Mouse (Mus musculus) heart, adult 9 months (tissue): ENCODE results near the gene Fer1l4.

Experiments
- DNase-seq, 2 experiments: peaks; one replicate each; pipeline ENCODE4 v3.0.0; 2022; ENCODE audit warnings: low spot score in 2 of 2

Fer1l4 gene

DNA sequence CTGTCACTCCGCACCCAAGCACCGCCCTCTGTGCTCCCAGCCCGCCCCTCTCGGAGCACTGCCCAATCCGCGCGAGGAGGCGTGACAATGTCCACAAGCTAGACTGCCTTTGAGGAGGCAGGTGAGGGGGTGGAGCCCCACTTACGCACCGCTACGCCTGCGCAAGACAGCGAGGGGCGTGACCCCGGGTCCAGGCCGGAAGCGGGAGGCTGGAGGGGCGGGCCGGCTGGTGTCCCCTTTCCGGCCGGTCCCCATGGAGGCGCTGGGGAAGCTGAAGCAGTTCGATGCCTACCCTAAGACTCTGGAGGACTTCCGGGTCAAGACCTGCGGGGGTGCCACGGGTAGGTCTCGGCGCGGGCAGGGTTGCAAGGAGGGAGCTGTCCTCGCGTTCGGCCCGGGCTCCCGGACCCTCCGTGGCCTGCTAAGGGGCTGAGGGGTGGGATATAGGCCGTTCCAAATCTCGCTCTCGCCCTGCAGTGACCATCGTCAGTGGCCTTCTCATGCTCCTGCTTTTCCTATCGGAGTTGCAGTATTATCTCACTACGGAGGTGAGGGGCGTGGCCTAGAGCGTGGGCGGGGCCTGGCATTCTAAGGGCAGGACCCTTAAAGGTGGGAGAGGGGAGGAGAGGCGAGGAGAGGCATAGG lies 44.7 kb downstream of the Fer1l4 start, which contains the start of the genes 6430550D23Rik and Ergic3:
TSS of gene 6430550D23Rik (minus strand) at position 90 of the 645 bp plus-strand sequence.
TSS of gene Ergic3 (plus strand) at position 158 of the 645 bp plus-strand sequence.
- DNase-seq = peak; percentile 98

DNA sequence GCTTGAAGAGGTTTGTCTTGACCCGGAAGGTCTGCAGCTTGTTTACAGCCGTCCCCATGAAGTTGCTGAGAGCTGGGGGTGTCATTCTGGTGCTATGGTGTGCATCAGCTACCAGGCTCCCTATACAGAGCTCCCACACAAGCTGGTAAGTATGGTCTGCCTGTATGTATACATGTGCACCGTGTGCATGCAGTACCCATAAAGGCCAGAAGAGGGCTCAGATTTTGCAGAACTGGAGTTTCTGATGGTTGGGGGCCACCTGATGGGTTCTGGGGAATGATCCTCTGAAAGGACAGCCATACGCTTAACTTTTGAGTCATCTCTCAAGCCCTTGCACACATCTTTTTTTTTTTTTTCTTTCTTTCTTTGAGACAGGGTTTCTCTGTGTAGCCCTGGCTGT lies 47.4 kb downstream of the Fer1l4 start:
- DNase-seq = no peak

DNA sequence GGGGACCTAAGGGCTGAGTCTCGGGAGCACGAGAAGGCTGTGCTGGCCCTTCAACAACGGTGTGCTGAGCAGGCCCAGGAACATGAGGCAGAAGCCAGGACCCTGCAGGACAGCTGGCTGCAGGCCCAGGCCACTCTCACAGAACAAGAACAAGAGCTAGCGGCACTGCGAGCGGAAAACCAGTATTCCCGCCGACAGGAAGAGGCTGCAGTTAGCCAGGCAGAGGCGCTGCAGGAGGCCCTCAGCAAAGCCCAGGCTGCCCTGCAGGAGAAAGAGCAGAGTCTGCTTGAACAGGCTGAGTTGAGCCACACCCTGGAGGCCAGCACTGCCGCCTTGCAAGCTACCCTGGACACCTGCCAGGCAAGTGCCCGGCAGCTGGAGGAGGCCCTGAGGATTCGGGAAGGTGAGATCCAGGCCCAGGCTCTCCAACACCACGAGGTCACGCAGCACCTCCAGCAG lies 60.9 kb downstream of the Fer1l4 start:
- DNase-seq = peak; percentile 40 to 49

DNA sequence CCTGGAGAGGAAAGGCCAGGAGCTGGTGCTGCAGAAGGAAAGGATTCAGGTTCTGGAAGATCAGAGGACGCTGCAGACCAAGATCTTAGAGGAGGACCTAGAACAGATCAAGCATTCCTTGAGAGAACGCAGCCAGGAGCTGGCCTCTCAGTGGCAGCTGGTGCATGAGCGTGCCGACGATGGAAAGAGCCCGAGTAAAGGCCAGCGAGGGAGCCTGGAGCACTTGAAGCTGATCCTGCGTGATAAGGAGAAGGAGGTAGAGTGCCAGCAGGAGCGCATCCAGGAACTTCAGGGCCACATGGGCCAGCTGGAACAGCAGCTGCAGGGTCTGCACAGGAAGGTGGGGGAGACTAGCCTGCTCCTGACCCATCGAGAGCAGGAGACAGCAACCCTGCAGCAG lies 61.6 kb downstream of the Fer1l4 start:
- no peak for DNase-seq

DNA sequence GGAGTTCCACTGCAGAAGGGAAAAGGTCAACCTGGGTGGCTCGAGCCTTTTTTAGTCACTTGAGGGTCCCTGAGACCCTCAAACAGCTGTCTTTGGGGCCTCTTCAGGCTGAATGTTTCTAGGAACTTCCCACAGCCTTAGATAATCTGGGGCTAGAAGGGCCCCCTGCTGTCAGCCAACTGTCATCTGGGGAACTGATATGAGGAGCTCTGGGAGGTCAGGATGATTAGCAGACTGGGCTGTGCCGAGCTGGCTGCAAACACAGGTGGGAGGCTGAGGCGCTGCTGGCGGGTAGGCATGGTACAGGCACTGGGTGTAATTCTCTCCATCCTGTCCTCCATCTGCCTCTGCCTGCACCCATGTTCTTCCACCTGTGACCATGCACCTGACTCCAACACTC lies 63.7 kb downstream of the Fer1l4 start:
- no peak for DNase-seq

DNA sequence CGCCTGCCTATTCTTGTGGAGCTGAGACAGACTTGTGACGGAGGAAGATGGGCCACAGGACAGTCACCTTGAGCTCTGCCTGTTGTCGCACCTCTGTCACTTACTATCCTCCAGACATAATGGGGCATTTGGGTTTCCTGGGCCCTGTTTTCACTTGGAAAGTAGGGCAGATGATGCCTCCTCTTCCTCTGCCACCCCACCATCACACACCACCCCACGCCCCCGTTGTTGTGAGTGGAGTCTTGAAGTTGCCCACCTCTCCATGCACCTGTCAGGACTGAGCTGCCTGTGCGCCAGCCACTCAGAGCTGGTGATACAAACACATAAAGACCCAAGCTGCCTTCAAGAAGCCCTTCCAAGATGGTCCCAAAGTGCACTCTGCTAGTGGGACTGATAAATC lies 65.6 kb downstream of the Fer1l4 start:
- DNase-seq = no peak

DNA sequence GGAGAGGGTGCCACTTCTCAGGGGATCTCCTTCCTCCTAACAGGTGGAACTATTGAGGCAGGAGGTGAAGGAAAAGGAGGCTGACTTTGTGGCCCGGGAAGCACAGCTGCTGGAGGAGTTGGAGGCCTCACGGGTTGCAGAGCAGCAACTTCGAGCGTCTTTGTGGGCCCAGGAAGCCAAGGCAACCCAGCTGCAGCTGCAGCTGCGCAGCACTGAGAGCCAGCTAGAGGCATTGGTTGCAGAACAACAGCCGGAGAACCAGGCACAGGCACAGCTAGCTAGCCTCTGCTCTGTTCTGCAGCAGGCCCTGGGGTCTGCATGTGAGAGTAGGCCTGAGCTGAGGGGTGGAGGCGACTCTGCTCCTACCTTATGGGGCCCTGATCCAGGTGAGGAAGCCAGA lies 67.0 kb downstream of the Fer1l4 start:
- DNase-seq = no peak

DNA sequence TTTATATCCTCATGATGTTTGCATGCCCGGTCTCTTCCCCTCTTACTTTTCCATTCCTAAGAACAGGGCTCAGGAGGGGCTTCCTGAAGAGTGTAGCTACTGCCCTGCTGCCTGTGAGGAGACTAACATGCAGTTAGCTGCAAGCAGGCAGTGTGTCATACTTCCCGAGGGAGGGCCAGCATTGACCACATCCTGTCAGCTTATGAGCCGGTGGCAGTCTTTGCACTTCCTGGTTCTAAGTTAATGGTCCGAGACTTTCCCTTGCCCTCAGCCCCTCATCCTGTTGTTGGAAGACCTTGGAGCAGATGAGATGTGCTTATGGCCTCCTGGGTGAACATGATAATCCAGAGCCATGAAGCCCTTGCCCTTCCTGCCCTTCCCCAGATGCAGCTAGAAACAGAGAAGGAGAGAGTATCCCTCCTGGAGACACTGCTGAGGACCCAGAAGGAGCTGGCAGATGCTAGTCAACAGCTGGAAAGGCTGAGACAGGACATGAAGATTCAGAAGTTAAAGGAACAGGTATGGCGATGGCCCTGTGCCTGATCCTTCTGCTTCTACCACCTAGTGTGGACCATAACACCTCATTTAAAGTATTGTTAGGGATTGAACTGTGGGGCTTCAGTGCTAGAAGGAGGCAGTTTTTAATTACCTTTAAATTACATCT lies 73.3 kb downstream of the Fer1l4 start:
- DNase-seq = peak; percentile 42 to 71

DNA sequence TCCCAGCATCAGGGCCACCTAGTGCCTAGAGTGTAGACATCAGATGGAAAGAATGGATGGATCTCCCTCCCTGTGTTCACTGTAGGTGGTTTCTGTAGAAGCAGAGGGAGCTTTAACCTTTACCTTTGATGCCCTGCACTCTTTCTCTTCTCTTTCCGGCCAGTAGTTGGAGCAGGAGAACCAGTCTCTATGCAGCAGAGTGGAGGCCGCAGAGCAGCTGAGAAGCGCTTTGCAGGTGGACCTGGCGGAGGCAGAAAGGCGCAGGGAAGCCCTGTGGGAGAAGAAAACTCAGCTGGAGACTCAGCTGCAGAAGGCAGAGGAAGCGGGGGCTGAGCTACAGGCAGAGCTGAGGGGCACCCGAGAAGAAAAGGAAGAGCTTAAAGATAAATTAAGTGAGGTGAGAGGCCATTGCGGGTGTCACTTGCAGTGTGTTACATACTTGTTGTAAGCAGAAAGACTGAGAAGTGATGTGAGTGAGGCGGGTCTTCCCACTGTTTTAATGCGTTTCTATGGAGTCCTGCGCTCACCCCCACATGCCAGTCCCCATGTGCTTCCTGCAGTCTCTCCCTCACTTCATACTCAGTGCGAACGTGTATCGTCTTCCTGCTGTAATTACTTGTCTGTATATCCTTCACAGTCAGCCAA lies 78.5 kb downstream of the Fer1l4 start:
- DNase-seq = no peak

DNA sequence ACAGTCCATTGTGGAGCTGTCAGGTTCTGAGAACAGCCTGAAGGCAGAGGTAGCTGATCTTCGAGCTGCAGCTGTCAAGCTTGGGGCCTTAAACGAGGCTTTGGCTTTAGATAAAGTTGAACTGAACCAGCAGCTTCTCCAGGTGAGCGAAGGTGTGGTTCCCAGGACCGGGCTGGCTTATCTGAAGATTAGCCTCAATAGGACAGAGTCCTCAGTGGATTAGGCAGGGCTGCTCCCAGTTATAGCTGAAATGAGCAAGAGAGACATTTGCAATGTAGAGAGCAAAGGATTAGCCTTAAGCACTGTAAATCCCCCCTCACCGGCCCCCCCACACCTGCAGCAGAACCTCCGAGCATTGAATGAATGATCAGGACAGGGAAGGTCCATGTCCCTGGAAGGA lies 79.4 kb downstream of the Fer1l4 start:
- DNase-seq = no peak
